Mouse (Mus musculus) CH12.LX (cell line): ENCODE measurements around the gene Polr2g.

ENCODE experiments used
- CTCF ChIP-seq, 2 experiments: IDR thresholded peaks in 1 of 2; conservative IDR thresholded peaks in 1 of 2; 2 replicates each; pipeline ENCODE4 v1.5.1; 2011 to 2012; ENCODE audit warnings: low read depth in 2 of 2, low read length in 2 of 2, improper control_type of control experiment in 1 of 2, inconsistent platforms in 1 of 2, mild to moderate bottlenecking in 1 of 2, moderate library complexity in 1 of 2
- ETS1 ChIP-seq: conservative IDR thresholded peaks from 2 replicates; pipeline ENCODE4 v1.6.1; 2012; ENCODE audit warnings: low read depth, mild to moderate bottlenecking, inconsistent platforms, low read length, improper control_type of control experiment, moderate library complexity
- HCFC1 ChIP-seq: IDR thresholded peaks from 2 replicates; pipeline ENCODE4 v1.6.1; 2012; ENCODE audit warnings: low read depth, mild to moderate bottlenecking, inconsistent platforms, low read length, improper control_type of control experiment
- MAX ChIP-seq: IDR thresholded peaks from 2 replicates; pipeline ENCODE4 v1.6.1; 2011; ENCODE audit warnings: low read length, improper control_type of control experiment
- POLR2A ChIP-seq: IDR thresholded peaks from 2 replicates; pipeline ENCODE4 v1.6.1; 2011; ENCODE audit warnings: low read depth, mild to moderate bottlenecking, improper control_type of control experiment, low read length

DNA sequence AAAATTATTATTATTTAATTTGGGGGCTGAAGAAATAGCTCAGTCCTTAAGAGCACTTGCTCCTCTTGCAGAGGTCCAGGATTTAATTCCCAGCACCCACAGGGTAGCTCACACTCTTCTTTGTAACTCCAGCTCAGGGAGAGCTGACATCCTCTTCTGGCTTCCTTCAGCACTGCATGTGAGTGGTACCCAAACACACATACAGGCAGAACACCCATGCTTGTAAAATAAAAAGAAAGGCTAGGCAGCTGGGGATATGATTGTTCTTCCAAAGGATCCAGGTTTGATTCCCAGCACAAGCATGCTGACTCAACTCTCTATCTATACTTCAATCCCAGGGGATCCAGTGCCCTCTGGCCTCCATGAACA, 554 bp upstream of the Polr2g start:
- TF ChIP-seq ETS1: no peak
- no peak for TF ChIP-seq HCFC1
- TF ChIP-seq POLR2A: no peak
- TF ChIP-seq CTCF (conservative IDR thresholded peaks at IDR 0.05 in 1 of 2, IDR thresholded peaks at IDR 0.05 in 1 of 2; ENCODE audit: low read depth in 2 of 2, low read length in 2 of 2): peak in 1 of 2 experiments; percentile 16; a peak in 1 of 4 replicates
- no peak for TF ChIP-seq MAX
